Mouse (Mus musculus) neural tube, embryonic 12.5 days (tissue): ENCODE results near the gene Ppfia3. TPM values are rescaled to one million over a fixed set of nuclear protein-coding genes. Genes with fewer than 3 reads are reported as not detected.
A peak's percentile ranks its signal among the peaks of the same experiment; 100 is the strongest.

Experiments used
- ATAC-seq: fragments of 200-750 bp; cut with Nextera tagmentation; 2 replicates; pipeline ENCODE4 v1.8.0; 2017; ENCODE audit warnings: low read depth, mild to moderate bottlenecking, moderate TSS enrichment, moderate library complexity; ENCODE audit not compliant: low FRiP score
- H3K27ac ChIP-seq: fragments of 300-500 bp; sonication (generic); 2 replicates; pipeline ENCODE4 v1.5.1; 2016
- H3K27me3 ChIP-seq: fragments of 300-500 bp; sonication (generic); replicated peaks from 2 replicates; pipeline ENCODE4 v1.6.1; 2016; ENCODE audit warnings: mild to moderate bottlenecking
- H3K36me3 ChIP-seq: fragments of 300-500 bp; sonication (generic); 2 replicates; pipeline ENCODE4 v1.6.1; 2016; ENCODE audit warnings: mild to moderate bottlenecking
- H3K4me1 ChIP-seq: fragments of 300-500 bp; sonication (generic); 2 replicates; pipeline ENCODE4 v1.6.1; 2016
- H3K4me2 ChIP-seq: fragments of 300-500 bp; sonication (generic); replicated peaks from 2 replicates; pipeline ENCODE4 v1.6.1; 2016; ENCODE audit warnings: mild to moderate bottlenecking
- H3K4me3 ChIP-seq: fragments of 300-500 bp; sonication (generic); 2 replicates; pipeline ENCODE4 v1.5.1; 2016
- H3K9ac ChIP-seq: fragments of 300-500 bp; sonication (generic); 2 replicates; pipeline ENCODE4 v1.6.1; 2016; ENCODE audit warnings: mild to moderate bottlenecking
- H3K9me3 ChIP-seq: fragments of 300-500 bp; sonication (generic); 2 replicates; pipeline ENCODE4 v1.6.1; 2016; ENCODE audit warnings: mild to moderate bottlenecking
- WGBS: fragments of 180-500 bp; shearing (Covaris S2); methylation state at CpG from one replicate; pipeline ENCODE4 v1.1.7; 2016; 5-methylcytosine and 5-hydroxymethylcytosine counted together
- polyA plus RNA-seq: library from polyadenylated mRNA; unstranded; fragments of >200 nt; fragmentation: Nextera tagmentation; extraction: Ambion mirVana; gene quantifications from 2 replicates; pipeline ENCODE4 v1.2.1, GENCODE M21; 2016

The Ppfia3 gene
- polyA plus RNA-seq, 1 experiment from 2014 or later = 18.1 TPM

GRCm38 (mm10) chr7:45370475-45371311 is 3.9 kb upstream of the Ppfia3 start, which contains the start of gene Lin7b:
Lin7b (minus strand) TSS chr7:45370583.
- peak; percentile 29 for ATAC-seq
- peak within 1 kb of the TSS; percentile 95 for H3K4me2 ChIP-seq
- peak within 1 kb of the TSS; percentile 42 for H3K4me3 ChIP-seq
- peaks cover 28% of the 10 kb centered on the region for H3K27me3 ChIP-seq
- H3K27ac ChIP-seq = no peak within 1 kb of the TSS
- H3K9me3 ChIP-seq = no peaks in the 10 kb centered on the region
- peak within 1 kb of the TSS; percentile 52 for H3K9ac ChIP-seq
- peaks cover 28% of the 10 kb centered on the region for H3K36me3 ChIP-seq
- H3K4me1 ChIP-seq = peaks cover 28% of the 10 kb centered on the region
- 13% methylated on average over 28 of the region's 28 CpGs for WGBS

- Histone ChIP-seq H3K4me2 (peak overlapping the region; percentile 95), H3K9me3 (no peaks in the 10 kb centered on the region), H3K9ac (peak overlapping the region; percentile 52), H3K36me3 (peaks cover 22% of the 10 kb centered on the region), H3K27me3 (peaks cover 30% of the 10 kb centered on the region), H3K4me3 (peak overlapping the region; percentile 42), H3K4me1 (peaks cover 33% of the 10 kb centered on the region), H3K27ac (no peak overlapping the region)
- 10% methylated on average over 52 of the region's 52 CpGs for WGBS
- ATAC-seq = no peak
Observed at GRCm38 (mm10) chr7:45369836-45370474, 3.1 kb upstream of the Ppfia3 start.

GRCm38 (mm10) chr7:45369022-45369745 is 2.4 kb upstream of the Ppfia3 start:
- peaks cover 31% of the 10 kb centered on the region for H3K27me3 ChIP-seq
- H3K9ac ChIP-seq = no peak overlapping the region
- 74% methylated on average over 16 of the region's 16 CpGs for WGBS
- peak overlapping the region; percentile 95; the same call in 1 of the 2 replicates for H3K4me2 ChIP-seq
- no peak overlapping the region for H3K4me3 ChIP-seq
- ATAC-seq = no peak
- peaks cover 18% of the 10 kb centered on the region for H3K36me3 ChIP-seq
- no peak overlapping the region for H3K27ac ChIP-seq
- H3K4me1 ChIP-seq = peaks cover 33% of the 10 kb centered on the region
- no peaks in the 10 kb centered on the region for H3K9me3 ChIP-seq

- Histone ChIP-seq H3K9me3 (no peaks in the 10 kb centered on the region), H3K4me2 (peak overlapping the region; percentile 83), H3K27me3 (peaks cover 40% of the 10 kb centered on the region), H3K27ac (no peak overlapping the region), H3K36me3 (peaks cover 9% of the 10 kb centered on the region), H3K4me3 (peak overlapping the region; percentile 76), H3K4me1 (peaks cover 33% of the 10 kb centered on the region), H3K9ac (peak overlapping the region; percentile 71)
- 80% methylated on average over 15 of the region's 15 CpGs for WGBS
- no peak for ATAC-seq
Observed at GRCm38 (mm10) chr7:45368178-45368577, 1.4 kb upstream of the Ppfia3 start.

GRCm38 (mm10) chr7:45367020-45367880 is 431 bp upstream of the Ppfia3 start:
- Histone ChIP-seq H3K27ac (peak overlapping the region; percentile 62), H3K9ac (peak overlapping the region; percentile 84), H3K4me3 (peak overlapping the region; percentile 76), H3K36me3 (peaks cover under 1% of the 10 kb centered on the region; the same call in 1 of the 2 replicates), H3K27me3 (peaks cover 47% of the 10 kb centered on the region), H3K9me3 (no peaks in the 10 kb centered on the region), H3K4me1 (peaks cover 38% of the 10 kb centered on the region), H3K4me2 (peak overlapping the region; percentile 83)
- ATAC-seq = peak; percentile 88
- under 1% methylated on average over 70 of the region's 70 CpGs for WGBS

GRCm38 (mm10) chr7:45365742-45366651 is 822 bp downstream of the Ppfia3 start:
- 3% methylated on average over 35 of the region's 35 CpGs for WGBS
- Histone ChIP-seq H3K27me3 (peaks cover 48% of the 10 kb centered on the region), H3K9me3 (no peaks in the 10 kb centered on the region), H3K4me3 (peak overlapping the region; percentile 76), H3K36me3 (no peaks in the 10 kb centered on the region), H3K4me1 (peaks cover 51% of the 10 kb centered on the region), H3K4me2 (peak overlapping the region; percentile 83), H3K9ac (peak overlapping the region; percentile 84), H3K27ac (no peak overlapping the region)
- ATAC-seq = peak; percentile 10; the same call in 1 of the 2 replicates

- no peak overlapping the region for H3K27ac ChIP-seq
- peaks cover 3% of the 10 kb centered on the region for H3K36me3 ChIP-seq
- H3K9me3 ChIP-seq = no peaks in the 10 kb centered on the region
- no peak for ATAC-seq
- H3K9ac ChIP-seq = no peak overlapping the region; the same call in 1 of the 2 replicates
- no peak overlapping the region for H3K4me3 ChIP-seq
- peaks cover 42% of the 10 kb centered on the region for H3K27me3 ChIP-seq
- H3K4me1 ChIP-seq = peaks cover 38% of the 10 kb centered on the region
- 91% methylated on average over 2 of the region's 2 CpGs for WGBS
- H3K4me2 ChIP-seq = no peak overlapping the region
Observed at GRCm38 (mm10) chr7:45363983-45364382, 2.8 kb downstream of the Ppfia3 start.

GRCm38 (mm10) chr7:45362801-45363200 is 4.0 kb downstream of the Ppfia3 start:
- peaks cover 32% of the 10 kb centered on the region for H3K27me3 ChIP-seq
- no peak for ATAC-seq
- H3K4me2 ChIP-seq = peak overlapping the region; percentile 7; the same call in 1 of the 2 replicates
- peaks cover 32% of the 10 kb centered on the region for H3K4me1 ChIP-seq
- no peak overlapping the region for H3K27ac ChIP-seq
- 6% methylated on average over 13 of the region's 13 CpGs for WGBS
- H3K36me3 ChIP-seq = peaks cover 6% of the 10 kb centered on the region
- no peak overlapping the region for H3K9ac ChIP-seq
- H3K9me3 ChIP-seq = no peaks in the 10 kb centered on the region
- no peak overlapping the region for H3K4me3 ChIP-seq

- Histone ChIP-seq H3K9me3 (no peaks in the 10 kb centered on the region), H3K36me3 (peaks cover 20% of the 10 kb centered on the region), H3K9ac (peak overlapping the region; percentile 57), H3K27ac (no peak overlapping the region), H3K4me1 (peaks cover 31% of the 10 kb centered on the region), H3K4me3 (peak overlapping the region; percentile 43), H3K4me2 (peak overlapping the region; percentile 73), H3K27me3 (peaks cover 32% of the 10 kb centered on the region)
- peak; percentile 74 for ATAC-seq
- WGBS = under 1% methylated on average over 43 of the region's 43 CpGs
Observed at GRCm38 (mm10) chr7:45361243-45361804, 5.5 kb downstream of the Ppfia3 start.

- 53% methylated on average over 18 of the region's 18 CpGs for WGBS
- peaks cover 23% of the 10 kb centered on the region for H3K4me1 ChIP-seq
- peak overlapping the region; percentile 73 for H3K4me2 ChIP-seq
- H3K4me3 ChIP-seq = no peak overlapping the region; the same call in 1 of the 2 replicates
- no peak overlapping the region for H3K9ac ChIP-seq
- peaks cover 26% of the 10 kb centered on the region for H3K36me3 ChIP-seq
- peaks cover 27% of the 10 kb centered on the region for H3K27me3 ChIP-seq
- H3K9me3 ChIP-seq = no peaks in the 10 kb centered on the region
- ATAC-seq = no peak
- H3K27ac ChIP-seq = no peak overlapping the region
Observed at GRCm38 (mm10) chr7:45360404-45361125, 6.3 kb downstream of the Ppfia3 start.
